Mouse (Mus musculus) liver, adult 2 months (tissue): ENCODE data around the gene Ptprm.

Source experiments
- CTCF ChIP-seq: fragments of 200-500 bp; IDR thresholded peaks from 2 replicates; pipeline ENCODE4 v1.5.1; 2011; ENCODE audit warnings: low read depth, low read length, control low read depth
- POLR2A ChIP-seq: fragments of 200-500 bp; IDR thresholded peaks from 2 replicates; pipeline ENCODE4 v1.6.1; 2011; ENCODE audit warnings: low read length, control low read depth; ENCODE audit not compliant: insufficient read depth; ENCODE audit errors: extremely low read depth

DNA sequence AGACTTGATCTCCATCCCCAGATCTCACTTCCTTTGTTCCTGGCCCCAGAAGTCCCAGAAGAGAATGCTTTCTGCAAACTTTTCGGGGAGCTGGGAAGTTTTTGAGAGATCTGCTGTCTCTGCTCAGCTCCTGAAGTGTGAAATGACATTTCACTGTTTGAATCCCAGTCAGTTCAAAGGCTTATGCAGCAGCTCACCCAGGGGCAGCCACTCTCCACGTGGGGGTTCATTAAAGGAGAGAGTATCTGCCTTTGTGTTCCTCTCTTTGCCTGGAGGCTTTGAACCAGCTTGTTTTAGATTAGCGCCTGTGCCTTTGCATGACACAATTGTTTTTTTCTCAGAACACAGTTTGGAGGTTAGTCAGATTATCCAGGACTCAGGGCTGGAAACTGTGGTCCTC, 6.3 kb upstream of the Ptprm start:
- TF ChIP-seq CTCF, result no peak
- TF ChIP-seq POLR2A, result no peak
